Mouse (Mus musculus) forebrain, embryonic 12.5 days (tissue): Measurements from ENCODE around the gene Afmid. TPM values are rescaled to one million over a fixed set of nuclear protein-coding genes. Genes with fewer than 3 reads are reported as not detected.
A peak's percentile ranks its signal among the peaks of the same experiment; 100 is the strongest.

Experiments
- ATAC-seq: fragments of 200-750 bp; cut with Nextera tagmentation; 2 replicates; pipeline ENCODE4 v1.8.0; 2017; ENCODE audit warnings: moderate TSS enrichment; ENCODE audit not compliant: low FRiP score
- H3K27ac ChIP-seq: fragments of 300-500 bp; sonication (generic); 2 replicates; pipeline ENCODE4 v1.5.1; 2016; ENCODE audit warnings: mild to moderate bottlenecking
- H3K27me3 ChIP-seq: fragments of 300-500 bp; sonication (generic); 2 replicates; pipeline ENCODE4 v1.6.1; 2016; ENCODE audit warnings: mild to moderate bottlenecking
- H3K36me3 ChIP-seq: fragments of 300-500 bp; sonication (generic); replicated peaks from 2 replicates; pipeline ENCODE4 v1.6.1; 2016; ENCODE audit warnings: mild to moderate bottlenecking
- H3K4me1 ChIP-seq: fragments of 300-500 bp; sonication (generic); 2 replicates; pipeline ENCODE4 v1.6.1; 2016
- H3K4me2 ChIP-seq: fragments of 300-500 bp; sonication (generic); 2 replicates; pipeline ENCODE4 v1.6.1; 2016; ENCODE audit warnings: mild to moderate bottlenecking, moderate library complexity
- H3K4me3 ChIP-seq: fragments of 300-500 bp; sonication (generic); replicated peaks from 2 replicates; pipeline ENCODE4 v1.5.1; 2016; ENCODE audit warnings: mild to moderate bottlenecking
- H3K9ac ChIP-seq: fragments of 300-500 bp; sonication (generic); 2 replicates; pipeline ENCODE4 v1.6.1; 2016; ENCODE audit warnings: mild to moderate bottlenecking
- H3K9me3 ChIP-seq: fragments of 300-500 bp; sonication (generic); 2 replicates; pipeline ENCODE4 v1.6.1; 2016
- WGBS: fragments of 180-500 bp; shearing (Covaris S2); methylation state at CpG from one replicate; pipeline ENCODE4 v1.1.7; 2016; 5-methylcytosine and 5-hydroxymethylcytosine counted together
- polyA plus RNA-seq: library from polyadenylated mRNA; unstranded; fragments of >200 nt; fragmentation: Nextera tagmentation; extraction: Ambion mirVana; gene quantifications from 2 replicates; pipeline ENCODE4 v1.2.1, GENCODE M21; 2016

Gene Afmid
- polyA plus RNA-seq, 1 experiment from 2014 or later = 5.9 TPM

GRCm38 (mm10) chr11:117863174-117863856, 37.6 kb downstream of the Afmid start:
- no peak overlapping the region for H3K9ac ChIP-seq
- no peak overlapping the region for H3K4me2 ChIP-seq
- H3K36me3 ChIP-seq = no peaks in the 10 kb centered on the region
- H3K4me1 ChIP-seq = peaks cover 44% of the 10 kb centered on the region
- WGBS = 15% methylated on average over 11 of the region's 11 CpGs
- no peak overlapping the region for H3K4me3 ChIP-seq
- no peak overlapping the region for H3K27ac ChIP-seq
- H3K27me3 ChIP-seq = peaks cover 69% of the 10 kb centered on the region
- no peak for ATAC-seq
- no peaks in the 10 kb centered on the region for H3K9me3 ChIP-seq

GRCm38 (mm10) chr11:117864805-117865204, 39.1 kb downstream of the Afmid start:
- no peak overlapping the region for H3K4me3 ChIP-seq
- no peaks in the 10 kb centered on the region for H3K9me3 ChIP-seq
- no peak for ATAC-seq
- WGBS = 74% methylated on average over 2 of the region's 2 CpGs
- H3K27ac ChIP-seq = no peak overlapping the region
- peaks cover 42% of the 10 kb centered on the region for H3K4me1 ChIP-seq
- H3K36me3 ChIP-seq = no peaks in the 10 kb centered on the region
- peaks cover 54% of the 10 kb centered on the region for H3K27me3 ChIP-seq
- no peak overlapping the region for H3K4me2 ChIP-seq
- 0 out of 2 replicates have a peak overlapping the region, but pooled peaks have one; percentile 12 for H3K9ac ChIP-seq

DNA sequence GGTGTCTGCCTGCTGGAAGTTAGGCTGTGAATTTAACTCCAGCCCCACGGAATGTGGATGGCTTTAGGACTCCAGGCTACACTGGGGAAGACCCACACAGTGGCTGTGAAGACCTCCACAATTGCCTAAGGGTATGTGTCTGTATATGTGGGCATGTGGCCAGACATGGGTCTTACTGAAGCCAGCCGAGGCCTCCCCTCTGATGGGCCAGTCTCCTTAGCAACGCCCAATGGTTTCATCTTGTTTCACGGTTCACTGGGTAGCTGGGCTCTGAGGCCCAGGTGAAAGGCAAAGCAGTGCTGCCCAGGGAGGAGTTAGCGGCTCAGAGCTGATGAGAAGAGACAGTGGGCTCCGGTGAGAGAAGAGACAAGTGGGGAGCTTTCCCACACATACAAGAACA, 40.3 kb downstream of the Afmid start:
- no peaks in the 10 kb centered on the region for H3K36me3 ChIP-seq
- H3K27ac ChIP-seq = peak overlapping the region; percentile 75
- H3K4me2 ChIP-seq = peak overlapping the region; percentile 13; the same call in 1 of the 2 replicates
- peaks cover 42% of the 10 kb centered on the region for H3K27me3 ChIP-seq
- WGBS = 11% methylated on average over 6 of the region's 6 CpGs
- H3K4me3 ChIP-seq = no peak overlapping the region
- H3K9me3 ChIP-seq = no peaks in the 10 kb centered on the region
- H3K4me1 ChIP-seq = peaks cover 34% of the 10 kb centered on the region
- H3K9ac ChIP-seq = no peak overlapping the region
- peak; percentile 37; the same call in 1 of the 2 replicates for ATAC-seq

GRCm38 (mm10) chr11:117870688-117871365, 45.1 kb downstream of the Afmid start:
- no peak overlapping the region for H3K27ac ChIP-seq
- H3K9me3 ChIP-seq = no peaks in the 10 kb centered on the region
- H3K4me1 ChIP-seq = peaks cover 38% of the 10 kb centered on the region
- peaks cover 19% of the 10 kb centered on the region; the same call in 1 of the 2 replicates for H3K27me3 ChIP-seq
- H3K36me3 ChIP-seq = no peaks in the 10 kb centered on the region
- no peak overlapping the region for H3K4me3 ChIP-seq
- no peak overlapping the region for H3K9ac ChIP-seq
- ATAC-seq = peak; percentile 31; the same call in 1 of the 2 replicates
- peak overlapping the region; percentile 21; the same call in 1 of the 2 replicates for H3K4me2 ChIP-seq
- WGBS = 33% methylated on average over 12 of the region's 12 CpGs

DNA sequence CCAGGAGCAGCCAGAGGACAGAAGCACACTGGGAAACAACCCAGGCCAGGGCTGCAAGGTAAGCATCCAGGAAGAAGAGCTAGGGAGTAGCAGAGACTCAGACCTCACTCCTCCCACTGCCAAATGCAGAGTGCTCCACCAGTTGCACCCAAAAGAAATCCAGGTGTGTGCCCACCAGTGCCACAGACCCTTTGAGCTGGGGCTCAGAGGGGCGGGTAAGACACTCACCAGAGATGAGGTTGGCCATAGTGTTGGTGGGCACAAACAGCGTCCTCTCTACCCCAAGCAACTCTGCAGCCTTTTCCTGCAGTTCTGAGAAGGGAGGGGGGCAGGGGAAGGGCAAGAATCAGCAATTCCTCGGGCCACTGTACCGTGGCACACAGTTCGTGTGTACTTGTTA, 45.7 kb downstream of the Afmid start:
- H3K4me3 ChIP-seq = no peak overlapping the region
- ATAC-seq = no peak
- WGBS = 72% methylated on average over 5 of the region's 5 CpGs
- no peaks in the 10 kb centered on the region for H3K36me3 ChIP-seq
- peaks cover 32% of the 10 kb centered on the region for H3K4me1 ChIP-seq
- H3K27me3 ChIP-seq = peaks cover 19% of the 10 kb centered on the region; the same call in 1 of the 2 replicates
- H3K4me2 ChIP-seq = no peak overlapping the region
- no peak overlapping the region for H3K9ac ChIP-seq
- H3K27ac ChIP-seq = no peak overlapping the region
- no peaks in the 10 kb centered on the region for H3K9me3 ChIP-seq

GRCm38 (mm10) chr11:117871911-117872584, 46.3 kb downstream of the Afmid start:
- no peak overlapping the region for H3K27ac ChIP-seq
- H3K4me1 ChIP-seq = peaks cover 26% of the 10 kb centered on the region
- H3K36me3 ChIP-seq = no peaks in the 10 kb centered on the region
- H3K9me3 ChIP-seq = no peaks in the 10 kb centered on the region
- no peak overlapping the region for H3K4me3 ChIP-seq
- H3K27me3 ChIP-seq = peaks cover 19% of the 10 kb centered on the region
- no peak for ATAC-seq
- peak overlapping the region; percentile 92 for H3K4me2 ChIP-seq
- H3K9ac ChIP-seq = no peak overlapping the region
- 62% methylated on average over 12 of the region's 12 CpGs for WGBS

DNA sequence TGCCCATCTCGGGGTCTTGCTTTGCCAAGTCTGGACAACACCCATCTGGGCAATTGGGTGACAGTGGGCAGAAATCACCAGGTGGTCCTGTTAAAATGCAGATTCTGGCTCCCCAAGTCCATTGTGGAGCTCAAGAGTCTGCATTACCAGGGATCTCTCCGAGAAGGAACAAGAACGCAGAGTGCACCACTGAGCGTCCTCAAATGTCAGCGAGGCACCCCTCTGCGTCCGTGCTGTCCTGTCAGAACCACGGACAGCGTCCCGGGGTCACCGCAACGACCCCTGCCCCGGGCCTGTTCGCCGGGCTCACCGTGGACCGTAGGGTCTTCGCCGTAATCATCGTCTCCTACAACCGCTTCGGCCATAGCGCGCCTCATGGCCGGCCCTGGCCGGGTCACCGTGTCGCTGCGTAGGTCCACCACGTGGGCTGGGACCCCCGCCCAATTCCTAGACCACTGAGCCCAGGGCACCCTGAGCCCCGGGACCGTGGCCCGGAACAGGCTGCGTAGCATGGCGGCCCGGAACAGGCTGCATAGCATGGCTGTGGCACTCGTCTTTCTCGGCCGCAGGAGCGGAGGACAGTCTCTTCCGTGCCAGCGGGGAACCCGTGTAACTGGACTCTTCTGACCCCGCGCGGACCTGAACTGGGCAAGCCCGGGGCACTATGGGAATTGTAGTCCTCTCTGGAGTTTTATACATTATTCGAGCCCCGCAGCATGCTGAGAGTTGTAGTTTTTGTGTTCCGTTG, 47.3 kb downstream of the Afmid start, which contains the start of gene Tha1:
Gene Tha1 (minus strand): TSS at position 621 of the 748 bp plus-strand sequence.
- peak within 1 kb of the TSS; percentile 92 for H3K4me2 ChIP-seq
- no peaks in the 10 kb centered on the region for H3K9me3 ChIP-seq
- H3K36me3 ChIP-seq = no peaks in the 10 kb centered on the region
- peaks cover 24% of the 10 kb centered on the region for H3K4me1 ChIP-seq
- H3K27me3 ChIP-seq = peaks cover 24% of the 10 kb centered on the region
- peak within 1 kb of the TSS; percentile 62 for H3K4me3 ChIP-seq
- ATAC-seq = peak; percentile 85
- WGBS = under 1% methylated on average over 51 of the region's 51 CpGs
- peak within 1 kb of the TSS; percentile 64 for H3K9ac ChIP-seq
- H3K27ac ChIP-seq = no peak within 1 kb of the TSS

- H3K9ac ChIP-seq = no peak overlapping the region
- H3K4me2 ChIP-seq = no peak overlapping the region
- no peaks in the 10 kb centered on the region for H3K9me3 ChIP-seq
- no peak overlapping the region for H3K4me3 ChIP-seq
- no peaks in the 10 kb centered on the region for H3K36me3 ChIP-seq
- WGBS = 60% methylated on average over 4 of the region's 4 CpGs
- H3K4me1 ChIP-seq = peaks cover 37% of the 10 kb centered on the region
- H3K27me3 ChIP-seq = peaks cover 28% of the 10 kb centered on the region
- H3K27ac ChIP-seq = no peak overlapping the region
- ATAC-seq = no peak
Measured at GRCm38 (mm10) chr11:117874419-117874818, 48.7 kb downstream of the Afmid start.

DNA sequence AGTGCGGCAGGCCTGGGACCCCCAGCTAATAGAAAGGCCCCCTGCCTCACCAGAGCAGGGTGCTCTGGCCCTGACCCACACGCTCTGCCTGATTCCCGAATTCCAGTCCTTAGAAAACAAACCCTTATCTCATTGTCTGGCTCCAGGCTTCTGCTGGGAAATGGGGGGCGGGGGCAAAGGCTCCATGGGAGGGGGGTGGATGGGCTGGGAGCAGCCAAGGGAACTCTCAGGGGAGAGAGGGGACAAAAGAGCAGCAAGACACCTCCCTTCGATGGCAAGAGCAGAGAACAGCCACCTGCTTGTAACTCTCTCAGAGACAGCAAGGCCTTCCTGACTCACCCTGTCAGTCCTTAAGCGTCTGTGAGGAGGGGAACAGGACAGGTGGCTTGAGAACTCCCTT, 50.0 kb downstream of the Afmid start:
- WGBS = 11% methylated on average over 6 of the region's 6 CpGs
- Histone ChIP-seq H3K27ac (no peak overlapping the region), H3K9ac (no peak overlapping the region), H3K27me3 (peaks cover 41% of the 10 kb centered on the region), H3K9me3 (no peaks in the 10 kb centered on the region), H3K4me3 (no peak overlapping the region), H3K36me3 (no peaks in the 10 kb centered on the region), H3K4me2 (no peak overlapping the region), H3K4me1 (peaks cover 37% of the 10 kb centered on the region)
- ATAC-seq = no peak

DNA sequence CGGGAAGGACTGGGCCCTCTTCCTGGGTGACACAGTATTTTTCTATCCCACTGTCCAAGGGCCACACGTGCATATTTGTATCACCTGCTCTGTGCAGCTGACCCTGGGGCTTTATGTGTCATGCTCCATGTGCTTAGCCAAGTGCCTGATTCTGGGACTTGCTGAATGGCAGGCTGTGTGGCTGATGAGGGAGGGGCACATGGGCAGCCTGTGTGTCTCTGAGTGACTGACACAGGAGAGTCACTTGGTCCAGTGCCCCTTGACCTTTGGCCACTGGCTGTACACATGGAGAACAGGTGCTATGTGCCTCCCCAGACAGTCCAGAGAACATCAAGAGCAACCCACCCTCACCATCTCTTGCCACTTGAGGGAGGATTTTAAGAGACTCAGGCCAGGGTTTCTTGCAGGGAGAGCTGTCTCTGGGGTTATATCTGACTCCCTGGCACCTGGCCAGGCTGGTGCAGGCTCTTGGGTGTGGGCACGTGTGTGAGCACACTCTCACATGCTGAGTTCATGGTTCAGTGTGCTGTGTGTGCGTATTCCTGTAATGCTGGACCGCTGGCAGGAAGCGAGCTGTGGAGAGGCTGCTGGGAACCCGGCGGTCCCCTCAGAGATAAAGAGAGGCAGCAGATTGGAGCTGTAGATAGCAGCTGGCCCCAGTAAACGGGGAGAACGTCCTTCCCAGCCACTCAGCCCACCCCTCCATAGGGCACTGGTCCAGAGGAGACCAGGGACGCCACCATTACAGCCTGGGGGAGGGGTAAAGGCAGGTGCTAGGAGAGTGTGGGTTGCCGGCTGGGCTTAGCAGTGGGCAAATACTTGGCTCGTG, 52.4 kb downstream of the Afmid start:
- peaks cover 39% of the 10 kb centered on the region for H3K4me1 ChIP-seq
- no peaks in the 10 kb centered on the region for H3K36me3 ChIP-seq
- WGBS = 31% methylated on average over 13 of the region's 13 CpGs
- ATAC-seq = peak; percentile 61; the same call in 1 of the 2 replicates
- peak overlapping the region; percentile 15; the same call in 1 of the 2 replicates for H3K4me2 ChIP-seq
- H3K4me3 ChIP-seq = no peak overlapping the region
- peak overlapping the region; percentile 57; the same call in 1 of the 2 replicates for H3K27ac ChIP-seq
- H3K9me3 ChIP-seq = no peaks in the 10 kb centered on the region
- H3K27me3 ChIP-seq = peaks cover 45% of the 10 kb centered on the region
- H3K9ac ChIP-seq = 0 out of 2 replicates have a peak overlapping the region, but pooled peaks have one; percentile 42

DNA sequence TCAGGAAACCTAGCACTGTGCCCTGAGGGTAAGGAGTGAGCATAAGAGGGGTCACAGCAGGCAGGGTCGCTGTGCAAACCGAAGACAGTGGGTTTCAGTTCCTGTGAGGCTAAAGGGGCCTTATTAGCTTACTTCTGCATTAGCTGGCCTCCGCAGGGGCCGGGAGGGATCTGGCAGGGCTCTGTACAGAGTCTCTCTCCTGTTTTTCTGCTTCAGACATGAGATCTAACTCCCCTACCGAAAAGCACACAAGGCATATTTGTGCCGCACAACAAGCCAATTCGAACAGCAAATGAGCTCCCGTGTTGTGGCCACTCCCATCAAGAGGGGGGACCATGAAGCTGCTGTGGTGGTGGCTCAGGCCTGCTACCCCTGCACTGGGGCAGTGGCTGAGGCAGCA, 53.2 kb downstream of the Afmid start:
- no peak for ATAC-seq
- Histone ChIP-seq H3K9ac (0 out of 2 replicates have a peak overlapping the region, but pooled peaks have one; percentile 42), H3K27ac (peak overlapping the region; percentile 57; the same call in 1 of the 2 replicates), H3K9me3 (no peaks in the 10 kb centered on the region), H3K36me3 (no peaks in the 10 kb centered on the region), H3K4me1 (peaks cover 36% of the 10 kb centered on the region), H3K27me3 (peaks cover 49% of the 10 kb centered on the region), H3K4me2 (peak overlapping the region; percentile 15; the same call in 1 of the 2 replicates), H3K4me3 (no peak overlapping the region)
- 10% methylated on average over 8 of the region's 8 CpGs for WGBS
